Mouse (Mus musculus) adrenal gland, adult 8-10 months (tissue): ENCODE data around the gene Ngp. TPM values are rescaled to one million over a fixed set of nuclear protein-coding genes. Genes with fewer than 3 reads are reported as not detected.
"Not testable (repeated sequence)": the region's sequence is repeated elsewhere in the genome, so short reads cannot be mapped to it uniquely, and the experiment has no call there.

Source experiments
- DNase-seq: peaks from one replicate; pipeline ENCODE4 v3.0.0; 2022
- total RNA-seq, 4 experiments: library from RNA; stranded (reverse); gene quantifications; 2 replicates each; pipeline ENCODE4 v1.2.4; 2022

Ngp gene
- not detected for total RNA-seq

GRCm38 (mm10) chr9:110419511-110420112 is at the start of gene Ngp:
Ngp (plus strand) TSS chr9:110419747.
- no peak for DNase-seq

GRCm38 (mm10) chr9:110369860-110370259 is 49.7 kb upstream of the Ngp start:
- DNase-seq: no peak

GRCm38 (mm10) chr9:110373871-110374270 is 45.7 kb upstream of the Ngp start:
- DNase-seq: no peak

GRCm38 (mm10) chr9:110375668-110376067 is 43.9 kb upstream of the Ngp start:
- DNase-seq: peak; percentile 66

- DNase-seq: not testable (repeated sequence)
Measured at GRCm38 (mm10) chr9:110377655-110378054, 41.9 kb upstream of the Ngp start.

- no peak for DNase-seq
Measured at GRCm38 (mm10) chr9:110379361-110379760, 40.2 kb upstream of the Ngp start.

GRCm38 (mm10) chr9:110380662-110381061 is 38.9 kb upstream of the Ngp start:
- DNase-seq: peak; percentile 50

GRCm38 (mm10) chr9:110381292-110381691 is 38.3 kb upstream of the Ngp start:
- DNase-seq: no peak

- no peak for DNase-seq
Measured at GRCm38 (mm10) chr9:110384369-110384929, 35.1 kb upstream of the Ngp start.

GRCm38 (mm10) chr9:110388011-110388410 is 31.5 kb upstream of the Ngp start:
- no peak for DNase-seq

- DNase-seq: peak; percentile 57
Measured at GRCm38 (mm10) chr9:110390843-110391242, 28.7 kb upstream of the Ngp start.

GRCm38 (mm10) chr9:110393295-110393694 is 26.3 kb upstream of the Ngp start:
- DNase-seq: no peak

GRCm38 (mm10) chr9:110400650-110401049 is 18.9 kb upstream of the Ngp start:
- DNase-seq: peak; percentile 60

GRCm38 (mm10) chr9:110402731-110403130 is 16.8 kb upstream of the Ngp start:
- no peak for DNase-seq

GRCm38 (mm10) chr9:110403240-110403639 is 16.3 kb upstream of the Ngp start:
- not testable (repeated sequence) for DNase-seq

GRCm38 (mm10) chr9:110407311-110408098 is 12.0 kb upstream of the Ngp start:
- DNase-seq: no peak

- peak; percentile 91 for DNase-seq
Measured at GRCm38 (mm10) chr9:110408099-110408773, 11.3 kb upstream of the Ngp start, which contains the start of gene Ptpn23. Ptpn23 (minus strand) TSS chr9:110408213.

- peak; percentile 73 for DNase-seq
Measured at GRCm38 (mm10) chr9:110410908-110411887, 8.3 kb upstream of the Ngp start.

GRCm38 (mm10) chr9:110412926-110413325 is 6.6 kb upstream of the Ngp start:
- DNase-seq: no peak

- no peak for DNase-seq
Measured at GRCm38 (mm10) chr9:110413785-110414184, 5.8 kb upstream of the Ngp start.

- DNase-seq: no peak
Measured at GRCm38 (mm10) chr9:110431241-110431640, 11.7 kb downstream of the Ngp start.

GRCm38 (mm10) chr9:110433045-110433444 is 13.5 kb downstream of the Ngp start:
- DNase-seq: no peak
